Mouse (Mus musculus): ENCODE results near the gene Arhgap22. TPM values are rescaled to one million over a fixed set of nuclear protein-coding genes. Genes with fewer than 3 reads are reported as not detected.

Arhgap22 gene
- polyA plus RNA-seq, 1 experiment from 2014 or later, result 4.2 TPM

GRCm38 (mm10) chr14:33314160-33314559 is 100.3 kb downstream of the Arhgap22 start:
- 35% methylated on average over 7 of the region's 7 CpGs for WGBS
- H3K4me1 ChIP-seq (replicated peaks), result peaks cover 5% of the 10 kb centered on the region; the same call in 1 of the 2 replicates
- peaks cover 34% of the 10 kb centered on the region for H3K27me3 ChIP-seq (replicated peaks)

DNA sequence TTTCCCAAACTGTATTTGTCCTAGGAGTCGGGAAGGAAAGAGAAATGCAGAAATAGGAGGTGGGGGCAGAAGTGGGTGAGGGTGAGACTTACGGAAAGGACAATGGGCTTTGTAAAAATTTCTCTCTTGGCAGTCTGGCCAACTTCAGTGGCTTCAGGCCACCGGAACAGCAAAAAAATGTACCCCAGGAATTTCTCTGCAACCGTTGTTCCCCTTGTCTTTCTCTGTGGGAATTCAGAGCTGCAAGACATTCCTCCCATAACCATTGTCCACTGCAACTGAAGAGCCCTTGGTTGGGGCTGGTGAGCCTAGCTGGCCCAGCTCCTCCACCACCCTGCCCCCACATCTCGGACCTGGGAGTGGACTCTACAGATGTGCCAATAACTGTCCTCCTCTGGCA is 101.3 kb downstream of the Arhgap22 start:
- ATAC-seq (ENCODE audit: insufficient number of reproducible peaks, low FRiP score), result no peak
- Histone ChIP-seq H3K4me1 (replicated peaks) (peaks cover 6% of the 10 kb centered on the region; the same call in 1 of the 2 replicates), H3K4me3 (no peak overlapping the region), H3K4me2 (no peak overlapping the region), H3K9me3 (replicated peaks) (no peaks in the 10 kb centered on the region), H3K27ac (ENCODE audit: poor library complexity, severe bottlenecking) (no peak overlapping the region), H3K36me3 (no peaks in the 10 kb centered on the region), H3K9ac (no peak overlapping the region), H3K27me3 (replicated peaks) (peaks cover 34% of the 10 kb centered on the region)
- WGBS, result 68% methylated on average over 5 of the region's 5 CpGs

More at GRCm38 (mm10) chr14:33314160-33314559, 100.3 kb downstream of the Arhgap22 start:
- no peak overlapping the region for H3K4me3 ChIP-seq
- no peak for ATAC-seq (ENCODE audit: insufficient number of reproducible peaks, low FRiP score)
- no peaks in the 10 kb centered on the region for H3K36me3 ChIP-seq
- H3K9ac ChIP-seq, result no peak overlapping the region
- H3K4me2 ChIP-seq, result no peak overlapping the region
- H3K27ac ChIP-seq (ENCODE audit: poor library complexity, severe bottlenecking), result no peak overlapping the region
- H3K9me3 ChIP-seq (replicated peaks), result no peaks in the 10 kb centered on the region

DNA sequence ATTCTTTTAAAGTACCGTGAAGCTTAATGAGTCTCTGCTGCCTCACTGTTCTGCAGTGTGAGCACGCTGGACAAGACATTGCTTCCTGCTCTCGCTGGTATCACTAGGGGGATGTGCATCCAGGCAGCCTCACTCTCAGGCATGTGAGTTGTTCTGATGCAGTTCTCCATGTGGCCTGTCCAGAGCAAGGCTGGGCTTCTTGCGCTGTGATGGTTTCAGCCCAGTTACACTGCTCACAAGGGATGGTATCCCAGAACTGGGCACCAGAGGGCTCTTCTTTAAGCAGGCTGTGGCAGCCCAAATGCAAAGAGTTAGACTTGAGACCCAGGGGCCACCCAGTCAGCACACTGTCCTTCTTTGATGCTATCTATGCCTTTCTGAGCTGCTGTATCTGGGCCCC is 101.9 kb downstream of the Arhgap22 start:
- Histone ChIP-seq H3K4me2 (no peak overlapping the region), H3K36me3 (no peaks in the 10 kb centered on the region), H3K27ac (ENCODE audit: poor library complexity, severe bottlenecking) (no peak overlapping the region), H3K4me1 (replicated peaks) (peaks cover 12% of the 10 kb centered on the region), H3K27me3 (replicated peaks) (peaks cover 35% of the 10 kb centered on the region), H3K9me3 (replicated peaks) (no peaks in the 10 kb centered on the region), H3K9ac (no peak overlapping the region), H3K4me3 (no peak overlapping the region)
- WGBS, result 56% methylated on average over 4 of the region's 4 CpGs
- ATAC-seq (ENCODE audit: insufficient number of reproducible peaks, low FRiP score), result no peak

DNA sequence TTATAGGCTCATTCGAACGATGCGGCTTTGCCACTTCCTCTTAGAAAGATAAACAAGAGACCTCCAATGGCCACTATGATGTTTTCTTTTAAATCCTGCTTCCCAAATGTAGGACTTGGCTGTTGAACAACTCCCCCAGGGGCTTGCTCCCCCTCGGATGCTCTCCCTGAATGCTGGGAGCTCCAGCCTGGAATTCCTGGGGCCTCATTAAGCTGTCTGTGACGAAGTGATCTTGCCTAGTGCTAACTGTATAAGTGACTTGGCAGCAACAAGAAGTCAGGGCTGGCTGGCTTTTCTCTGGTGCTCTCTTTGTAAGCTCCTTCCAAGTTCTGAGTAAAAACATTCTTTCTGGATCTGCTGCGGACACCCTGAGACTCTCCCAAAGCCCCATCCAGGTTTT is 104.1 kb downstream of the Arhgap22 start:
- Histone ChIP-seq H3K4me1 (replicated peaks) (peaks cover 19% of the 10 kb centered on the region), H3K4me3 (no peak overlapping the region), H3K36me3 (no peaks in the 10 kb centered on the region), H3K9ac (no peak overlapping the region), H3K27me3 (replicated peaks) (peaks cover 46% of the 10 kb centered on the region), H3K9me3 (replicated peaks) (no peaks in the 10 kb centered on the region), H3K27ac (ENCODE audit: poor library complexity, severe bottlenecking) (no peak overlapping the region), H3K4me2 (no peak overlapping the region)
- WGBS, result 46% methylated on average over 6 of the region's 6 CpGs
- ATAC-seq (ENCODE audit: insufficient number of reproducible peaks, low FRiP score), result no peak

DNA sequence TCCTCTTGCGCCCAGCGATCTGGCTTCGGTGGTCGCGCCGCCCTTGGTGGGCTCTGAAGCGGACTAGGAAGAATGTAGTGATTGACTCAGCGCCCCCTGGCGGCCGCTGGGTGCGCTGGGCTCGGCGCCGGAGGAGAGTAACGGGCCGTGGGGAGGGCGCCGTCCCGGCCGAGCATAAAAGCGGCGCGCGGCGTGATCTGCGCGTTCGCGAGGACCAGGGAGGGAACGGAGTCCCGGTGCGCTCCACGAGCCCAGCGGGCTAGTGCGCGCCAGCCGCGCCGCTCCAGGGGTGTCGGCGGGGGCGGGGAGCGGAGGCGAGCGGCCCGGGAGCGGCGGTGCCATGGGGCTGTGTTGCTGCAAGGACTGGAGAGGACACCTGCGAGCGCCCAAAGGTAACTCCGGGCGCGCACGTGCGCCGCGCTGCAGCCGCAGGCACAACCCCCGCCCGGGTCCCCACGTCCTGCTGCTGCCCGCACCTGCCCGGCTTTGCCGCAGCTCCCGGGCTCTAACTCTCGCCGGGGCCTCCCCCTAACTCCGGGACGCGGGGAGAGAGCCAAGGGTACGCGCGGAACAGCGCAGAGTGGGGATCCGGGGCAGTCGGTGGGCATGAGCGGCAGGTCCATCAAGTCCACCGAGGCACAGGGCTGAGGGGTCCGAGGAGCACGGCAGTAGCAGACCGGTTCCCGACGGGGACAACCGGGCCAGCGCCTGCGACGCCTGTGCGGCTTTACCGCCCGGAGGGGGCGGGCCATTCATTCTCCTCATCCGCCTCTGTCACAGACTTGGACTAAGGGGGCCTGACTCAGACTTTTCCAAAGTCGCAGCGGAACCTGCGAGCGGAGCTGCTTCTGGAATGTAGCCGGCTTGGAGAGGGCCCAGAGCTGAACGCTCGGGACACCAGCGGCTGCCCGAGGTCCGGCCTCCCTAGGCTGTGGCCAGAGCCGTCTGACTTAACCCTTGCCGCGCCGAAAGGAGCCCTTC is 106.0 kb downstream of the Arhgap22 start:
- WGBS, result under 1% methylated on average over 104 of the region's 106 CpGs
- ATAC-seq (ENCODE audit: insufficient number of reproducible peaks, low FRiP score), result peak; percentile 60
- no peaks in the 10 kb centered on the region for H3K36me3 ChIP-seq
- peak overlapping the region; percentile 57 for H3K4me3 ChIP-seq
- peak overlapping the region; percentile 66 for H3K9ac ChIP-seq
- H3K4me2 ChIP-seq, result peak overlapping the region; percentile 91
- H3K9me3 ChIP-seq (replicated peaks), result no peaks in the 10 kb centered on the region
- peaks cover 14% of the 10 kb centered on the region for H3K4me1 ChIP-seq (replicated peaks)
- H3K27ac ChIP-seq (ENCODE audit: poor library complexity, severe bottlenecking), result no peak overlapping the region
- peaks cover 45% of the 10 kb centered on the region for H3K27me3 ChIP-seq (replicated peaks)

- Histone ChIP-seq H3K9ac (no peak overlapping the region), H3K4me2 (peak overlapping the region; percentile 91), H3K27ac (ENCODE audit: poor library complexity, severe bottlenecking) (no peak overlapping the region), H3K36me3 (no peaks in the 10 kb centered on the region), H3K4me3 (peak overlapping the region; percentile 57), H3K9me3 (replicated peaks) (no peaks in the 10 kb centered on the region), H3K27me3 (replicated peaks) (peaks cover 40% of the 10 kb centered on the region), H3K4me1 (replicated peaks) (peaks cover 14% of the 10 kb centered on the region)
- 11% methylated on average over 7 of the region's 7 CpGs for WGBS
- ATAC-seq (ENCODE audit: insufficient number of reproducible peaks, low FRiP score), result no peak
These were observed 107.0 kb downstream of the Arhgap22 start for GRCm38 (mm10) chr14:33320856-33321255.

DNA sequence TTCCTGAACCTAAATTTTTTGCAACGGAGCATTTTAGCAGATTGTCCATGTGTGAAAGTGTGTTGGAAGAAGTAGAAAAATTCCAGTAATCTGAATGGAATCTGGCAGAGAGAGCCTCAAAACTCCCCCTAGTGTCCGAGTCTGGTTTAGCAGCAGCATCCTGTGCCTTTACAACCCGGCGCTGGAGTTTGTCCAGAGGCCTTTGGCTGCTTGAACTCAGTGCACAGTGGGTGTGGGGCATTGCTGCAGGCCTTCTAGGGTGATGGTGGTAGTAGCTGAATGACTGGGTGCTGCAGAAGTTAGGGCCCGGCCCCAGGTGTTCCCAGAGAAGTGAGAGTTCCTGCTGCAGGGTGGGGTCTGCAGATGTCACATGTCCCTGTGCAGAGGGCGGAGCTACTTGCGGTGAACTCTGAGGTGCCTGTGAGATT is 108.8 kb downstream of the Arhgap22 start:
- Histone ChIP-seq H3K4me3 (no peak overlapping the region), H3K27me3 (replicated peaks) (peaks cover 28% of the 10 kb centered on the region), H3K36me3 (no peaks in the 10 kb centered on the region), H3K9me3 (replicated peaks) (no peaks in the 10 kb centered on the region), H3K9ac (no peak overlapping the region), H3K4me1 (replicated peaks) (peaks cover 17% of the 10 kb centered on the region), H3K27ac (ENCODE audit: poor library complexity, severe bottlenecking) (no peak overlapping the region), H3K4me2 (no peak overlapping the region)
- ATAC-seq (ENCODE audit: insufficient number of reproducible peaks, low FRiP score), result no peak
- WGBS, result 23% methylated on average over 7 of the region's 7 CpGs

DNA sequence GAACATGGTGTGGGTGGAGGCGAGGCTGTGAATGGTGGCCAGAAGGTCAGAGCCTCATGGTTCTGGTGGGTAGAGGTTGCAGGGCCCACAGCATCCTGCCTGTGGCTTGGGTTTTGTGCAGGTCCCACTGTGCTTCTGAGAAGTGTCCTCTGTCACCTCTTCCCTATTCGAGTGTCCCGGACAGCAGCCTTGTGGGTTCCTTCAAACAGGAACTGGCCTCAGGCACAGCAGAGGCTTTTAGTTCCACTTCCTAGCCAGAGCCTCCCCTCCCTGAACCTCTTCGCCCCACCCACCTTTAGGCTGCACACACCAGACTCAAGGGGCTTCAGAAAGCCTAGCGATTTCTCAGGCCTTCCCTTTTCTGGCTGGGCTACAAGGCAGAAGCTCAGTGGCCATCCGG is 110.7 kb downstream of the Arhgap22 start:
- no peak overlapping the region for H3K4me2 ChIP-seq
- no peak overlapping the region for H3K9ac ChIP-seq
- no peaks in the 10 kb centered on the region for H3K36me3 ChIP-seq
- 68% methylated on average over 6 of the region's 6 CpGs for WGBS
- no peaks in the 10 kb centered on the region for H3K9me3 ChIP-seq (replicated peaks)
- no peak for ATAC-seq (ENCODE audit: insufficient number of reproducible peaks, low FRiP score)
- no peak overlapping the region for H3K27ac ChIP-seq (ENCODE audit: poor library complexity, severe bottlenecking)
- H3K4me1 ChIP-seq (replicated peaks), result peaks cover 30% of the 10 kb centered on the region
- peaks cover 22% of the 10 kb centered on the region; the same call in 1 of the 2 replicates for H3K27me3 ChIP-seq (replicated peaks)
- H3K4me3 ChIP-seq, result no peak overlapping the region

DNA sequence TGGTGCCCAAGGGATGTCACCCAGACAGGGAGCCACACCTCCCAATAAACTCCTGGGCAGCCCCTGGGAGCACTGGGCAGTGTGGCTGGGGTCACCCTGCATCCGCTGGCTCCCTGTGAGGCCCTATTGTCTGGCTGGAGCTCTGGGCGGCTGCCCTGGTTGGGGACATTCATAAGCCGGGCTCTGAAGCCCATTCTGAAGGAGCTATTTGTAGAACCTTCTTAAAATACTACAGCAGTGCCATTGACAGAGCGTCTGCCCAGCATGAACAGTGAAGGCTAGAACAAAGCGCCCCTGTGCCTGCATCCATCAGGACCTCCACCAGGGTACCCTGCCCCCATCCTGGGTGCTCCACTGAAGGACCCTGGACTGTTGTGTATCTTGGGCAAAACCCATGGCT is 114.5 kb downstream of the Arhgap22 start:
- H3K9me3 ChIP-seq (replicated peaks), result no peaks in the 10 kb centered on the region
- ATAC-seq (ENCODE audit: insufficient number of reproducible peaks, low FRiP score), result 0 out of 2 replicates have a peak, but pooled peaks have one; percentile 17
- peaks cover 26% of the 10 kb centered on the region for H3K4me1 ChIP-seq (replicated peaks)
- peak overlapping the region; percentile 9; the same call in 1 of the 2 replicates for H3K4me2 ChIP-seq
- WGBS, result 43% methylated on average over 5 of the region's 5 CpGs
- 0 out of 2 replicates have a peak, but pooled peaks cover 5% of the 10 kb centered on the region for H3K27me3 ChIP-seq (replicated peaks)
- H3K36me3 ChIP-seq, result no peaks in the 10 kb centered on the region
- H3K27ac ChIP-seq (ENCODE audit: poor library complexity, severe bottlenecking), result no peak overlapping the region; the same call in 1 of the 2 replicates
- H3K9ac ChIP-seq, result no peak overlapping the region
- H3K4me3 ChIP-seq, result no peak overlapping the region

DNA sequence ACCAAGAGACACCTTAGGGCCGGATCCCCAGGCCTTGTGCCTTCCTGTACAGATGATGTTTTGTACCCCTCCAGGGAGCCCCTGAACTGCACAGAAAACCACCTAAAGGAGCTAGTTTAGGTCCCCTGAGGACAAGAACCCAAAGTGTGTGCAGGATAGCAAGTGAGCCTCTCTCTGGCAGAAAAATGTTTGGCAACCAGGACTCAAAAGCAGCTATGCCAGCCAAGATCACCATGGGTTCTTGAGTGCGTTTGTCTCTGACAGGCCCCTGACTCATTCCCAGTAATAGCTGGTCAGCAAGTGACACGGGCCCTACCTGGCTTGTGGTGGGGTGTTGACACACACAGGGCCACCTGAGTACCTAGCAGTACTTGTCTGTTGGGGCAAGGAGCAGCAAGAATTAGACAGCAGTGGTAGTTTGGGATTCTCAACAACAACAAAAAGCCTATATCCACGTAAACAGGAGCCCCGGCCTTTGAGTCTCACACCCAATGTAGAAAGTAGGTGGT is 115.5 kb downstream of the Arhgap22 start:
- Histone ChIP-seq H3K4me2 (no peak overlapping the region), H3K9me3 (replicated peaks) (no peaks in the 10 kb centered on the region), H3K36me3 (no peaks in the 10 kb centered on the region), H3K27me3 (replicated peaks) (no peaks in the 10 kb centered on the region), H3K4me3 (no peak overlapping the region), H3K27ac (ENCODE audit: poor library complexity, severe bottlenecking) (no peak overlapping the region), H3K9ac (no peak overlapping the region), H3K4me1 (replicated peaks) (peaks cover 26% of the 10 kb centered on the region)
- WGBS, result 88% methylated on average over 5 of the region's 5 CpGs
- ATAC-seq (ENCODE audit: insufficient number of reproducible peaks, low FRiP score), result no peak

- Histone ChIP-seq H3K9me3 (replicated peaks) (no peaks in the 10 kb centered on the region), H3K27me3 (replicated peaks) (no peaks in the 10 kb centered on the region), H3K4me2 (no peak overlapping the region), H3K9ac (no peak overlapping the region), H3K36me3 (no peaks in the 10 kb centered on the region), H3K4me3 (no peak overlapping the region), H3K27ac (ENCODE audit: poor library complexity, severe bottlenecking) (no peak overlapping the region), H3K4me1 (replicated peaks) (peaks cover 32% of the 10 kb centered on the region)
- ATAC-seq (ENCODE audit: insufficient number of reproducible peaks, low FRiP score), result no peak
- WGBS, result 46% methylated on average over 4 of the region's 4 CpGs
These were observed 117.2 kb downstream of the Arhgap22 start for GRCm38 (mm10) chr14:33330986-33331385.

Measured in heart, embryonic 12.5 days (tissue).